Mouse (Mus musculus) embryo, embryonic 11 days (tissue): ENCODE measurements at regions not wholly inside any gene's neighbourhood (a gene's known extent, or its start where the extent isn't known, plus 50 kb on each side); places are given as distances from the start of the nearest gene placed in this dataset.

Experiments used
- DNase-seq: peaks from one replicate; pipeline ENCODE4 v3.0.0-alpha.2; 2015

DNA sequence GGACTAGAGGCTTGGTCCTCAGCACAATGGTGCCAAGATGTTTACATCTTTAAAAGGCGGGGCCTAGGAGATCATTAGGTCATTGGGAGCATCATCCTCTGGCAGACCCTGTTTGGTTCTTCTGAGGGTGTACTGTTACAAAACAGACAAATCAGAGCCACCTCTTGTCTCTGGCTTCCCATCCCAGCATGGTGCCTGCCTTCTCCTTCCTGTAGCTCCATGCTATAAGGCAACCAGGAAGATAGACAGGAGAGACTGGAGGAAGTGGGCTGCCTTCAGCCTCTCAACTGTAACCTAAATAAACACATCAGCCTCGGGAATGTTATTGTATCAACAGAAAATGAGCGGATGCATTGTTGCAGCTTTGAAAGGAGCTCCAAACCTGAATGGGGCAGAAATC, 529.8 kb upstream of the Gm765 start:
- peak; percentile 13 for DNase-seq

DNA sequence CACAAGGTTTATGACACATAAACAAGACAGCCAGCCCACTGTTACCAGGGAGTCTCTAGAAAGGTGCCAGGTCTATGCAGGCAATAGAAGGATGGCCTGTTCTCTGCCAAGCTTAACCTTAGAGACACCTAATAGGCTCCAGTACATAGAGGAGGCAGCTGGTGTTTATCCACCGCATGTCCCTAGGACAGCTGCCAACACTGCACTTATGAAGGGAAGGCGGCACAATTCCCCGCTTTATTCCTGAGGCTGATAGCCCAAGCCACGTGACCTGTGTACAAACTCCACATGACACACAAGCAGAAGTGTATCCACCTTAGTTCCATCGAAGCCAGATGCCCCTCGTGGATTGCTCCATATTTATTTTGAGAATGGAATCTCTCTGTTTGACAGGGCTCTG, 527.2 kb upstream of the Gm765 start:
- DNase-seq, result no peak

GRCm38 (mm10) chr6:98864306-98864705, 521.8 kb upstream of the Gm765 start:
- no peak for DNase-seq

- DNase-seq, result no peak
Measured at GRCm38 (mm10) chr6:98855958-98856357, 513.4 kb upstream of the Gm765 start.

DNA sequence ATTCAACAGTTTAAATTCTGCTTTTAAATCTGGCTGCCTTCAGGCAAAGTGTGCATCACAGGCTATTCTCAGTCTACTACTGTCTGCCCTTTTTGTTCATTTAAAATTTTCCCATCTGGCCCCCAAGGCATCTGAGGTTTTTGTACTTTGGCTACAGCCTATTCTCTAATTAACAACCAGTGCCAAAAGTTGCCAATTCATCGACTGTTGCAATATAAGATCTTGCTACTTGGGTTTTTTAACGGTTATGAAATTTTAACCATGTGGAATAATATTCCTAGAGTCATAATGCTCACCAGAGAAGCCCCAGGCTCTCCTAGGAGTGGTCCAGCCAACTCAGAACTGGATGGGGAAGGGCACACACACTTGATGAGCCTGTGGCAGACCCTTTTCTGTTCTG, 508.4 kb upstream of the Gm765 start:
- no peak for DNase-seq

- no peak for DNase-seq
Measured at GRCm38 (mm10) chr6:98848835-98849234, 506.3 kb upstream of the Gm765 start.

GRCm38 (mm10) chr6:98846001-98846695, 503.6 kb upstream of the Gm765 start:
- peak; percentile 16 for DNase-seq

DNA sequence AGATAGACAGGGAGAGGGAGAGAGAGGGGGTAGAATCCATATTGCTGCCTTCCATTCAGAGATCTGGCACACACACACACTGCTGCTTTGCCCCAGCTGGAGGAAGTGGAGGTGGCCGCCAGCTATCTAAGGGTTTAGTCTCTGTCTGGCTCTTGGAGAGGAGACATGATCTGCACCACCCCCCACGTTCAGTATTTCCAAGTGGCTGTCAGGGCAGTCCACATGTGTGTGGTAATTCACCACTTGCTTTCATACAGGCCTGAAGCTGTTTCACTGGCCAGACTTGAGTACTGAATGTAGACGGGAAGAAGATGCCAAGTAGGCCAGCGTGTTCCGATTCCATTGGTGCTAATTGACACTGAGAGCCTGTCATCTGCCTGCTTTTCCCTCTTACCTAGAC, 501.0 kb upstream of the Gm765 start:
- DNase-seq, result no peak

DNA sequence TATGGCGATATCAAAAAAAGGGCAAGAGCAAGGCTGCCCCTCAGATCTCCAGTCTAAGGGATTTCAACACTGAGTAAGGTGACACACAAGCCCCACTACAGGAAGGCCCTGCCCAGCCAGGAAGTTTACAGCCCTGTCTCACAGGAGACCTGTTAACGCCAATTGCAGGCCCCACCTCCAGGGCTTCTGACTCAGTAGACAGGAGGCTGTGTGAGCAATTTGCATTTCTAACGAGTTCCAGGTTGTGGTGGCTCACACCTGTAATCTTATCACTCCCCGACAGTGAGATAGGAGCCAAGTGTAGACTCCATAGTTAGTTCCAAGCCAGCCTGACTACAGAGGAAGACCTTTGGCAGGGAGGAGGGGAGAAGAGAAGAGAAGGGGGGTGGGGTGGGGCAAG, 500.4 kb upstream of the Gm765 start:
- DNase-seq, result no peak

DNA sequence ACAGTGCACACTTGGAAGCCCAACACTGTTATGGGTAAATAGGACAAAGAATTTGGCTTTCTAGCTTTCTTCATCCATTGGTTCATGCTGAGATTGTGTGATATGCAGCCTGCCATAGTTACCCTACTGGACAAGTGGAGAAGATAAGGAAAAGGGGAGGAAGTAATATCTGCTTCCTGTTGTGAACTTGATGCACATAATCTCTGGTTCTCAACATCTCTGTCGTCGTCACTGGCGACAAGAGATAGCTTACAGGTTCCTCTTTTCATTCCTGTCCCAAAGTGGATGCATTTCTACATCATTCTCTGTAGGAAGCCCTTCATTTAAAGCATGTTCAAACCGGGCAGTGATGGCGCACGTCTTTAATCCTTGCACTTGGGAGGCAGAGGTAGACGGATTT, 491.4 kb upstream of the Gm765 start:
- DNase-seq, result no peak

DNA sequence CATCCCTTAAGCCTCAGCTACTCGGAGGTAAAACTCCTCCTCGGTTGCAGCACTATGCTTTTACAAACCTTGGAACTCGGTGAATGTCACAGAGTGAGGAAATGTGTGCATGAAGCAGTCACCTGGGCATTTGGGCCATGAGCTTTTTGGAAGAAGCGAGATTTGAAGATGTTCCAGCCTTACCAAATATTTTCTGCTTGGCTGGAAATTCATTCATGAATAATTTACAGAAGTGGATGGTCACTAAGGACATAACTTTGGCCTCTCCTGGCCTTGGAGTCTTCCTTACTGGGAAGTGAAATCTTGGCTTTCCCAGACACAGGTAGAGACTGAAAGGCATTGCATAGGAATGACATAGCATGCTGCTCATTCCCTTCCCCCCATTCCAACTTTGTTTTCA, 487.6 kb upstream of the Gm765 start:
- no peak for DNase-seq

- no peak for DNase-seq
Measured at GRCm38 (mm10) chr6:98808046-98808445, 465.5 kb upstream of the Gm765 start.

- no peak for DNase-seq
Measured at GRCm38 (mm10) chr6:98803384-98803949, 460.9 kb upstream of the Gm765 start.

GRCm38 (mm10) chr6:98801061-98801460, 458.5 kb upstream of the Gm765 start:
- DNase-seq, result no peak

GRCm38 (mm10) chr6:98800040-98800439, 457.5 kb upstream of the Gm765 start:
- DNase-seq, result no peak

DNA sequence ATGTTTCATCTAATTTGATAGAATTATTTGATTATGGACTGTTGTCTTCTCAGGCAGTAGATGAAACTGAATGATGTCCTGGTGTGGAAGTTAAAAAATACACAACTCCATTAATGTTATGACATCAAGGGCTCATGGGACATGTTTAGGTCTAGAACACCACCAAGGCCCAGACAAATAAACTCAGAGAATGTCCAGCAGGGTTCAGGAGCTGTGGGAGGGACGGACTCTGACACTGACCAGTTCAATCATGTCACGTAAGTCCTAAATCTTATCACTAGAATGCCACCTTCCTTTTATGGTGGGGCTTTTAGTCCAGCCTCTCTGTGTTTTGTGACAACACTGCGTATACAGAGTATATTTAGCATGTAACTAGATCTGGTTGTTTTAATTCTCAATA, 455.2 kb upstream of the Gm765 start:
- no peak for DNase-seq

DNA sequence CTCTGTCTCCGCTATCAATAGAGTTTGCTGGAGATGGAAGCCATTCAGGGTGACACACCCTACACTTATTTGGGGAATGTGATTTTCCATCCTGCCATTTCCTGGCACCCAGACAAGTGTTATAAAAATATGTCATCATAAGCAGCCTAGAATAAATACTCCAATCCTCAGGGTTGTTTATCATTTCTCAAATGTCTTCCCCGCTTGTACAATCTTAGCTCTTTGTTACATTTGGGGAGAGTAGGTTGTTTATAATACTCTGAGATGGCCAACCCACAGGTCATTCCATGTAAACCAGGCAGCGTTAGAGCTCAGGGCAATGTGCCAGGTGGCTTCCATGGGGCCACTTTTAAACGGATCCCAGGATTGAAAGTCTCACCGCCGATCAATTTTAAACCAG, 454.8 kb upstream of the Gm765 start:
- DNase-seq, result no peak

GRCm38 (mm10) chr6:98796666-98797065, 454.1 kb upstream of the Gm765 start:
- DNase-seq, result no peak

DNA sequence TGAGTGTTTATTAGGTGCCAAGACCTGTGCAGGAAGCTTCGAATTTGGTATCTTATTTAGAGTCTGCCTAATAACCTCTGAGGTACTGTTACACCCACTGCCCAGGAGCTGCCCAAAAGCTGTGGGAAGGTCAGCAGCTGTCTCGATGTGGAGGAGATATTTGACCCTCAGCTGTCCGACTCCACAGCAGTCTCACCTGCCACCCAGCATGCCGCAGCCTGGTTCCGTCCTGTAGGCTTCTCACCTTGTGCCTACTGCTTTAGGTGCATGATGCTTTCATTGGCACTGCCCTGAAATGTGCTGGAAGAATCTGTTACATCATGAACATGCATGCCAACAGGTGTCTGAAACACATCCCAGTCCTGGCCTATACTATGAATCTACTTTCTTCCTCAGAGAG, 444.9 kb upstream of the Gm765 start:
- no peak for DNase-seq

DNA sequence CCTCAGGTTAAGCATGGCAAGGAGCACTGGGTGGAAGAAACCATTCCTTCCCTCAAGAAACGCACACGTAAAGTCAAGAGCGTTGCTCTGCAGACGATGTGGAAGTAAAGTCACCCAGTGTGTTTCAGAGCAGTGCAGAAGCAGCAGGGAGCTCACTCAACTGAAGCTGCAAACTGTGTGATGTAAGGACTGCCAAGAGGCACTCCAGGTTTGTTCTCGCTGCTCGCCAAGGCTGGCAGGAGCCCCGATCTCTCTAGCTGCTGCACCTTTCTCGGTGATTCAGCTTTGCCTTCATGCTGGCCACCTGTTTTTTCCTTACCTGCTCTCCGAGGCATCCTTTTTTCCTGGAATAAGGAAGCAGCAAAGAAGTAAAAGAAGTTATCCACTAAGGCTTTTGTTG, 439.5 kb upstream of the Gm765 start:
- no peak for DNase-seq

- no peak for DNase-seq
Measured at GRCm38 (mm10) chr6:98775780-98776179, 433.2 kb upstream of the Gm765 start.

DNA sequence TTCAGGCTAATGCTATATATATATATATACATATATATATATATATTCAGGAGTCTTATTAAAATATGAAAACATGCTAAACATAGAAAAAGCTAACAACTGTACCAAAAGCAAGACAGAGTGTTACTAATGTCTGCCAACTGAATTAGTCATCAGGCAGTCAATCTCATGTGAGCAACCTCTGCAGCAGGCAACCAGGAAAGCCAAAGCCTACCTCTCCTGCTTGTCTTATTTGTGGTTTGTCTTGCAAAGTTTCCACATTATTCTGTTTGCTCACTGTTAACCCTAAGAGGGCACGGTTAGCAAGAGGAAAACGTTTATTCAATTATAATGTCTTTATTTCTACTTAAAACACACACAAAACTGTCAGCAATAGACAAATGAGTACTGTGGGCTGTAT, 427.4 kb upstream of the Gm765 start:
- no peak for DNase-seq

- DNase-seq, result no peak
Measured at GRCm38 (mm10) chr6:98769322-98769721, 426.8 kb upstream of the Gm765 start.

- DNase-seq, result no peak
Measured at GRCm38 (mm10) chr6:98767858-98768336, 425.3 kb upstream of the Gm765 start.

DNA sequence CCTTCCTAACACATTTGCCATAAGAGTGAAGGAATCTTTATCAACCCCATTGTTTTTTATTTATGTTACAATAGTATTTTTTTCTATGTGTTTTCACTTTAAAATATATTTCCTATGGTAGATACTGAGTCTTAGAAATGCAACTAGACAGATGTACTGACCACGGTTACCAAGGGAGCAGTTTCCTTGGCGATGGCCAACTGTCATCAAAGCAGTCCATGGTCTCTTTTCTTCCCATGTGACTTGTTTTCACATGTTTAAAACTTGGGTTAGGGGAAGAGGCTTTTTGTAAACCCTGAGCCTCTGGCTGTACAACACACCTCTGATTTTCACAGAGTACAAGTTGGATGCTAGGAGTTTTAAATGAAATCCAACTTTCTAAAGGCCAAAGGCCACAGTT, 411.9 kb upstream of the Gm765 start:
- DNase-seq, result no peak
